Mouse (Mus musculus) adrenal gland, adult (tissue): ENCODE measurements around the gene Prkn.

Experiments used
- DNase-seq, 2 experiments: peaks; one replicate each; pipeline ENCODE4 v3.0.0; 2022 to 2023; ENCODE audit warnings: low spot score in 1 of 2; ENCODE audit not compliant: inconsistent age in 2 of 2

The Prkn gene

DNA sequence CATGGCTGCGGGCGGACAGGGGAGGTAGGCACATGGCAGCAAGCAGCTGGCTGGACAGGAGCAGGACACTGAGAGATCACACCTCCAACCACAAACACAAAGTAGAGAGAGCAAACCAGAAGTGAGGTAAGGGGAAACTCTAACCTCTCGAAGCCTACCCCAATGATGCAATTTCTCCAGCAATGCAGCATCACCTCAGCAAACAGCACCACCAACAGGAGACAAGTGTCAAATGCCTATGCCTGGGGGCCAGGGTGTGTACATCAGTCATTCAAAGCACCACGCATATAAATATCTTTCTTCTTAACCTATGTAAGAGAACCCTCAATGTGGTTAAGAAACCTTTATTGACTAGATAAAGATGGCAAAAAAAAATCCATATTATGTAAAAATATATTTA is 1046.8 kb downstream of the Prkn start:
- no peak for DNase-seq

DNA sequence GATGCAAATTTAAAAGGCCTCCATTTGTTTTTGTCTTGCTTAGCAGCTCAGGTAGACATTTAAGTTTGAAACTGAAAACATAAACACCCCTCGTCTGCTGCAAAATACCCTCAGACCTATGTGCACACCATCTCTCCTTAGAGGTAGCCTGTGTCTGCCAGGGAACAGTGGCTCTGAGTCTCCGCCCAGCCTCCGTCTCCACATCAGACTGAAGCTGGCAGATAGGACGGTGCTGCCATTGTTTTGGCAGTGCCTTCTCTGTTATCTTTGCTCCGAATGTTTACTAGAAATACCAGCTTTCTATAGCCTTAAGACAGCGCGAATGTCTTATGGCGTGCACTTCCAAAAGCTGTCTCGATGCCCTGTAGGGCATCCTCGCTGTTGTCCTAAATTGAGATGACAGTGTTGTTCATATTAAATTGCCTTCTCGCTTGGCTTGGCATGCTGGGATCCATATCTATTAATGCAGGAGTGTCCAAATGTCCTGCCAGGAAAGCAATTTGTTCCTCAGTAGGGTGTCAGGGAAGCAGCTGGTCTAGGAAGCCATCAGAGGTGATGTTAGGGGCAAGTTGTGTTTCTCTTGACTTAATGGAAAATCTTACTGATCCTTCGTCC is 1047.5 kb downstream of the Prkn start:
- no peak for DNase-seq

GRCm38 (mm10) chr17:11888806-11889205 is 1048.6 kb downstream of the Prkn start:
- no peak for DNase-seq

DNA sequence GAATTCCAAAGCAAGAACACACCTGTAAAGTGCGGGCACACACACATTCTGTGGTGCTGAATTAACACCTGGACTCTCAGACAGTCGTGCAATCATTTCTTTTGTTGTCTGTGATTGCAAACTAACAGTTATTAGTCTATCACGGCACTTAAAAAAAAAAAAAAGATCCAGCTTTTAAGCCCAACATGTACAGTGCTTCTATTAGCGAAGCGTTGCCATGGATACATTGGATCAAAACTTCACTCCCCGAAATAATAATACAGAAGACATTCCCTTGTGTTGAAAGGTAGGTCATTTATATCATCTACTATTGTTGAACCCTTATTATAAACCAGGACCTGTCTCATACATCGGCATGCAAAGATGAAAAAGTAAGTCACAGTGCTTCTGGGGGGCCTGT is 1060.1 kb downstream of the Prkn start:
- DNase-seq: no peak

DNA sequence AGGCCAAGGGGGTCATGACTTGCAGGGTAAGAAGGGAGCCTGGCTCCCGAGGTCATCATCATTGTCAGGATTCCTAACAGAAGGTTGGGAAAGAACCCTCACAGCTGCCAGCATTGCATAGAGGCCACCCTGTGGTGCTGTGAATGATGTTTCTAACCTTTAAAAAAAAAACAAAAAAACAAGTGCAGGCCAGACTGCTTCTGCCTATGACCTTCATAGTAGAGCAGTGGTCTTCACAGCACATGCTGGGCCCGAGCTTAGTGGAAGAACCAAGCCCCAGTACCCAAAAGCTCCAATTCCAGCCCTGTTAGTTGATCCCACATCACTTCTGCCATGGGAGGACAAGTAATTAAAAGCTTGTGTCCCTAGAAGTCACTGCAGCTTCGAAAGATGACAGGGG is 1061.5 kb downstream of the Prkn start:
- peak in 1 of 2 experiments; percentile 54 for DNase-seq

- DNase-seq: peak; percentile 29 to 80
These were observed 1062.8 kb downstream of the Prkn start for GRCm38 (mm10) chr17:11903001-11903400.

GRCm38 (mm10) chr17:11910668-11911398 is 1070.6 kb downstream of the Prkn start:
- DNase-seq: no peak

DNA sequence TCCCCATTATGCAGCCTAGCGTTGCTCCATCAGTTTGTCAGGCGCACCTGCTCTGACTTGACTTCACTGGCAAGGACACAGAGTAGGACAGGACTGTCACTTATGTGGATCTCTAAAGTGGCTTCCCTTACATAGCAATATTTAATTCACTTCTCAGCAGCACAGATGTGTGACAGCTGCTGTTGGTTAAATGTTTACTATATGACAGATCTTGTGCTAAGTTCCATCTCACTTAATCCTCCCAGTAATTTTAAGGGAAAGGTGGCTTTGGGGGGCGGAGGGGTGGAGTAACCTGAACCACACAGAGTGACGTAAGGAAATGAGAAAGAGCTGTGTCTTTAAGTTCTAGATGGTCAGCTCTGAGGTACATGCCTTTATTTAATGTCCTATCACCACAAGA is 1072.0 kb downstream of the Prkn start:
- DNase-seq: no peak

DNA sequence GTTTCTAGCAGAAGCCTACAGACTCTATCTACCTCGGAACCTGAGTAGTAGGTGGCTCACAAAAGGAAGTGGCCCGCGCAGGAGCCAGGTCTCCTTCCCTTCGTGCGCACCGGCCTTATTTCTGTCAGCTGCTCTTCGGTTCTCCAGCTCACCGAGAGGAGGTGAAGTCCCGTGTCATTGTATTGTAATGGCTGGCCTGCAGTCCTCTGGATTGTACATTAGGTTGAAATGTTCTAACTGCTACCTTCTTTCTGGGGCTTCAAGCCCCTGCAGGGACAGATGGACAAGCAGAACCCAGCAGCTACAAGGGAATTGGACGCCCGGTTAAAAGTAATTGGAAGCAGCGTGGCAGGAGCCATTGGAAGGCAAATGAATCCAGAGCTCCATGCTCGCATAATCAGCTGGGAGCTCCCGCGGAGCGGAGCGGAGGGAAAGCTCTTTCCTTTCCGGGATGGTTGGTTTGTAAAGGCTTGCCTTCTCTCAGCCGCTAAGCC is 1072.7 kb downstream of the Prkn start:
- peak; percentile 16 to 75 for DNase-seq

- no peak for DNase-seq
These were observed 1073.4 kb downstream of the Prkn start for GRCm38 (mm10) chr17:11913620-11914019.

DNA sequence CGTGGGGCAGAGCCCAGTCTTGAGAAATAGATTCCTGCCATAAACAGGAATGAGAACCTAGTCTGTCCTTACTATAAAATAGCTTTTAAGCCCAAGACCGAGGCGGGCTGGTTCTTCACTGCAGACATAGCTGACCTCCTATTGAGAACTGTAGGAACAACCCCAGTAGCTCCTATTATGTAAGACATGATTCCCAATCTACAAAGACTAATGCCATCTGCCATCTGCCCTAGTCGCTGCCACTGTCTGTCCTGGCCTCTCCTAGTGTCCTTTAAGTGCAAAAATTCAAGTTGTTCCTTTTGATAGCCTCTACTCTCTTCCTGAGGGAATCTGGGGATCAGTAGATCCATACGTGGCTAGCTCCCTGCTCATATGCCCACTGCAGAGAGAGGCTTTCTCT is 1074.3 kb downstream of the Prkn start:
- DNase-seq: no peak

DNA sequence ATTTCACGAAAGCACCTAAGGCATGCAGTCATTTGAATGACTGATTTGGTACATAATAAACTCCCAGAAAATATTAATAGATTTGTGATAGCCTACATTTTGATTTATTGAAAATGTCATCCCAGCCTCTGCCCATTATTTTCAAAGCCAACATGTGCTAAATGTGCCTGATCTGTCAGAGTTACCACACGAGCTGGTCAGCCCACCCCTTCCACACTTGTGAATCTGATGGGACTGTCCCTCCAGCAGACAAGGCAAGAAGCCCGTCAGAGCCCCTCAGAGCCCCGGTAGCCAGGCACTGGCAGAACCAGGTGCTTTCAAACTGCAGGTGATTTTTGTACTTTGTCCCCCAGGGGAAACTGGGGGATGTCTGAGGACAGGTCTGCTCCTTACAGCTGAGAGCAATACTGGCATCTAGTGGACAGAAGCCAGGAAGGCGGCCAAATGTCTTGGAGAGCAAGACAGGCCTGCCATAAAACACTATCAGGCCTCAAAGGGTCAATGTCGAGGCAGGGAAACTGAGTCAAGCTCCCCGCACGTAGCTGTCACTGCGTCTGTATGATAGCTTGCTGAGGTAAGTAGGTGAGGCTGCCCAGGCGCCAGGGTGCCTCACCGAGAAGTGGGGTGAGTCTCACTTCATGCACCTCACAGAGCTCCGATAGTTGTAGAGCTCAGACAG is 1078.1 kb downstream of the Prkn start:
- DNase-seq: peak in 1 of 2 experiments; percentile 63

DNA sequence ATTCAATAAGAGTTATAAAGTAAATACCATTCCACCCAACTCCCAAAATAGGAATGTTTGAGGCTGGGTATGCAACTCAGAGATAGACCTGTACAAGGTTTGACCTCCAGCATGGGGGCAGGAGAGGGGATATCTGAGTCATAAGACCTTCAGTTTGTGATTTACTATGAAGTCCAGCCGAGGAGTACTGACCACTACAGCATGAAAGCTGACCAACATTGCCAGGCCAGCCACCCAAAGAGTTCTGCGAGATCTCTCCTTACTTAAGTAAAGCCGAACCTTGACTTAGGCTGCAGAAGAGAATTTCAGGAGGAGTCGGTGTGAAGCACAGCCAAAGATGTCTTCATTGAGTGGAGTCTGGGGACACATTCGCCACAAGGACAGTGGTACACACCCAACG is 1079.4 kb downstream of the Prkn start:
- peak; percentile 12 to 57 for DNase-seq

DNA sequence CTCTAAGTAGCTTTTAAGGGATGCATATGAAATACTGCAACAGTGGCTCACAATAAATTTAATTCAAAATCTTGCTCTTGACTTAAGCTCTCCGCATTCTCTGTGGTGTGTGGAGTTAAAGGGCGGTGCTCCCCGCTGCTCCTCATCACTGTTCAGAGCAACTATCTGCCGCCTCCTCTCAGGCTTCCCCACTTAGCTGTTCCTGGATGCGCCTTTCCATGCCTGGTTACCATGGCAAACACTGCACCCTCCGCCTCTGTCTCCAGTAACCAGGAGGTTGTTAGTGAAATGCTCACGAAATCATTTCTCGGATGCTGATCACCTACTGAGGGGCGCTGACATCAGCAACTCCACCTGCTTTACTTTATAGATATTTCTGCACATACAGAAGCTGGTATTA is 1080.8 kb downstream of the Prkn start:
- no peak for DNase-seq

DNA sequence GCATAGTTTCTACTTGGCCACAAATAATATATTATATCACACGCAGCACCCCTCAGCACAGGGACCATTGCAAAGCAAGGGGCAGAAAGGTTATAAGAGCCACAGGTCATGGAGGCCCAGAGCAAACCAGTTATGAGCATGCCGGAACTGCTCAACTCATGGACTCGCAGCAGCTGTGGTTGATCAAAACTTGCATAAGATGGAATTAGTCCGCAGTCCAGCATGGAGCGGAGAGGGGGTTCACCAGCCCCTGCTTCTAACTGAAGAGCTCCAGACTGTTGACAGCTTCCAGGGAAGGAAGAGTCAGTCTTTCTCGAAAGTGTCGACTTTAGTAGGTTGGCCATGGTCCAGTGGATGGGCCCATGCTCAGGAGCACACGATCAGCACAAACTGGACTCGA is 1083.8 kb downstream of the Prkn start:
- no peak for DNase-seq

DNA sequence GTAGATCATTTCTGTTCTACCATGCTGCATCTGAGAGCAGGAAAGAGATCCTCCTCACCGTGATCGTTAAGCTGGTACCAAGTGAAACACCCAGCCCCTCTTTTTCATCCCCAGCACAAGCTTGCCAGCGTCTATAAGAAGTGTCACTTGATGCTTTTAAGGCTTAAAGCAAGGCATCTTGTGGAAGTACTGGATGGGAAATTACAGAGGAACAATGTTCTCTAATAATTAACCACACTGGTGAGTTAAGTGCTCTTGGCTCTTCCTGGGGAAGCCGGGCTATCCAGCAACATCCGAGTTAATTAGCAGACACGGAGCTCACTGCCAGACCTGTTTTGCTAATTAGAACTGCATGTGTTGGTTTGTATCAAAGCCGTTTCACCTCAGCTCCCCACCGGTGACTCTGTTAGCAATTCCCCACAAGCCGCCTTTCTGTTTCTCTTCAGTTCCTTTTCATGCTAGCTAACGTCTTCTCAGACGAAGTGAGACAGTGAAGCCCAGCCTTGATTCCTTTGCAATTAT is 1086.7 kb downstream of the Prkn start:
- DNase-seq: no peak

DNA sequence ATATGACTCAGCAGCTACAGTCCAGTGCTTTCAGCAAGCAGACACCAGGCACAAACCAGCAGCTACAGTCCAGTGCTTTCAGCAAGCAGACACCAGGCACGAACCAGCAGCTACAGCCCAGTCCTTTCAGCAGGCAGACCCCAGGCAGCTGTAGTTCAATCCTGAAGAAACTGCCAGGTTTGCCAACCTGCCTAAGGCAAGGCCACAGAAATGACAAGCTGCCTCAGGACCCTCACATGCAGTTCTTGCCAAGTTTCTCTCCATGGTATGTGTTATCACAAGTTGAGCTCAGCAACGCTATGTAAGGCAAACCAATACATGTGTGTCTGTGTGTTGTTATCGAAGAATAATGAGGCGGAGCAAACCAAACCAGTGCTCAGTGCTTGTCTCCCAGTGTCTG is 1091.5 kb downstream of the Prkn start:
- DNase-seq: no peak

DNA sequence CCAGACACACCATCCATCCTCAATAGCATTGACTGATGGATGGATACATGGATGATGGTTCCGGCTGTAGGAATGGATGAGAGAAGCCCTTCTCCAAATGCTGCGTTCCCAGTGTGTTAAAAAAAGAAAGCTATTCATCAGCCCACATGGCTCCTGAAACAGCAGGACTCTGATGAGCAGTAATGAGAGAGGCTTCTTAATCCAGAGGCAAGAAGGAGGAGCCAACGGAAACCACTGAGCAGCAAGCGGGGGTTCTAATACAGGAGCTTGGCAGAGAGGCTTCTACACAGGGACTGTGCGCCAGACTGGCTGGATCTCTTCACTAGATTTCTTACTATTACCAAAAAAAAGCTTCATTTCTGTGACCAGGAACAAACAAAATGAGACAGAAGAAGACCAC is 1093.6 kb downstream of the Prkn start:
- DNase-seq: no peak

GRCm38 (mm10) chr17:11947436-11947835 is 1107.3 kb downstream of the Prkn start:
- no peak for DNase-seq

DNA sequence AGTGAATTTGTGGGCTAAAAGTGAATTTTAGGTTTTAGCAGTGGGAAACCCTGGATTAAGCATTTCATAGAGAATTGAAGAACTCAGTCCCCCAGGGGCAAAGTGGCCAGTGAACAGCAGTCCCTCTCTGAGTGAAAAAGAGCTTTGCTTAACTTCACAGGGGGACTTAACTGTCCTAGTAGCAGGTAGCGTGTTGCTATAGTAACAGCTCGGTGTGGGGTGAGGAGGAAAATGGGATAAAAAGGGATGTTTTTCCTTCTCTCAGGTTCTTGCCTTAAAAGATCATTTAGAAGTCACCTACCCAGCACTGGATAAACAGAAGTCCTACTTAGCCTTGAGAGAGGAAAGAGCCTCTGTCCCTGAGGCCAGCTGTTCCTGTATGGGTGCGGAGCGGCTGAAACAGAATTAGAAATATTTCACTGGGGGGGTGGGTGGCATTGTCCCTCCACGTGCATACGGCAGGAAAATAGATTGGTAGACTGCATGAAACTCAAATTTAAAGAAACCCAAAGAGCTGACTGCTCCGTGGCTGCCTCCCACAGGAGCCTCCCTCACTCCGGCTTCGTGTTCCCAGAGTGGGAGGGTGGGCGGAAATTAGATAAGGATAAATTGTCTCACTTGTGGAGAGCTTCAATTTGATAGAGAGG is 1109.5 kb downstream of the Prkn start:
- DNase-seq: no peak

- DNase-seq: no peak
These were observed 1110.0 kb downstream of the Prkn start for GRCm38 (mm10) chr17:11950198-11950594.
